Mouse (Mus musculus) erythroblast, embryonic 14.5 days (primary cell): Measurements from ENCODE around the gene Arid3a. TPM values are rescaled to one million over a fixed set of nuclear protein-coding genes. Genes with fewer than 3 reads are reported as not detected.

ENCODE experiments used
- H3K27me3 ChIP-seq: 2 replicates; pipeline ENCODE4 v1.6.1; 2012; ENCODE audit warnings: inconsistent platforms; ENCODE audit not compliant: control insufficient read depth
- H3K36me3 ChIP-seq: 2 replicates; pipeline ENCODE4 v1.6.1; 2012; ENCODE audit warnings: mild to moderate bottlenecking, inconsistent platforms; ENCODE audit not compliant: control insufficient read depth
- H3K4me1 ChIP-seq: 2 replicates; pipeline ENCODE4 v1.6.1; 2012; ENCODE audit warnings: inconsistent platforms; ENCODE audit not compliant: control insufficient read depth
- H3K4me3 ChIP-seq: replicated peaks from 2 replicates; pipeline ENCODE3; 2012; ENCODE audit warnings: moderate library complexity, mild to moderate bottlenecking, inconsistent platforms
- H3K9me3 ChIP-seq: 2 replicates; pipeline ENCODE4 v1.6.1; 2012; ENCODE audit warnings: low read length, inconsistent platforms, mixed read lengths; ENCODE audit not compliant: control insufficient read depth
- GATA1 ChIP-seq: IDR thresholded peaks from 2 replicates; pipeline ENCODE4 v1.6.1; 2012; ENCODE audit warnings: low read length, inconsistent platforms, mixed read lengths
- TAL1 ChIP-seq: IDR thresholded peaks from 3 replicates; pipeline ENCODE4 v1.6.1; 2012; ENCODE audit warnings: low read length, inconsistent platforms, mixed read lengths
- polyA plus RNA-seq: library from polyadenylated mRNA; stranded (reverse); fragments of >175 nt; gene quantifications from 2 replicates; pipeline ENCODE4 v1.2.3, GENCODE M21; 2012

Gene Arid3a
- polyA plus RNA-seq, 1 experiment, result 1.4 TPM

DNA sequence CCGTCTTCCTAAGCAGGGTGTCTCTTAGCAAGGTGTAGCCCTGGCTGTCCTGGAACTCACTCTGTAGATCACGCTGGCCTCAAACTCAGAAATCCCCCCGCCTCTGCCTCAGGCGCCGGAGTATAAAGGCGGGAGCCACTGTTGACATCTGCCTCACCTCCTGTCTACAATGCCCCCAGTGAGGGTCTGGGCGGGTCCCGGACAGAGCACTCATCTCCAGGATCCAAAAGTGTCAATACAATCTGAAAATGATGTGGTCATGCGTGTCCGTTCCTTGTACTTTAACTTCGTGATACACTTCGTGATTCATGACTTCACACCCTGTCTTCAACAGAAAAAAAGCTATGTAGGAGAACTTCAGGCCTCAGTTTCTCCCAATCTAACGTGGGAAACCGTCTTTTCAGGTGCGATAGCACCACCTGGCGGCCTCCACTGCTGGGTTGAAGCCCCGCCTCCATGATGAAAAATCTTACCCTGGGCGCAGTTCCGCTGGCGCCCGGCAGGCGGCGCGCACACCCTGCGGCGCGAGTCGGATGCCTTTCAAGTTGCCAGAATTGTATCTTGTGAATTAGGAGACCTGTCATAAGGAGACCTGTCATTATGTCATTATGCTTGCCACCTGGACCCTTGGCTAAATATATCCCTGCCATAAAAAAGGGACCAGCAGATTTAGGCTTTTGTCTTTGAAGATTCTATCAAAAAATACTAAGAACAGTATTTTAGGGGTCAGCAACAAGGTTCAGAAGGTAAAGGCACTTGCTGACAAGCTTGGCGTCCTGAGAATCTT, 1.7 kb upstream of the Arid3a start:
- H3K27me3 ChIP-seq, result peaks cover 38% of the 10 kb centered on the region
- H3K9me3 ChIP-seq, result peaks cover 15% of the 10 kb centered on the region
- H3K36me3 ChIP-seq, result no peaks in the 10 kb centered on the region; the same call in none of the 2 replicates
- TF ChIP-seq TAL1, result no peak
- TF ChIP-seq GATA1, result no peak
- peaks cover 62% of the 10 kb centered on the region for H3K4me1 ChIP-seq
- H3K4me3 ChIP-seq, result peak overlapping the region; percentile 82

DNA sequence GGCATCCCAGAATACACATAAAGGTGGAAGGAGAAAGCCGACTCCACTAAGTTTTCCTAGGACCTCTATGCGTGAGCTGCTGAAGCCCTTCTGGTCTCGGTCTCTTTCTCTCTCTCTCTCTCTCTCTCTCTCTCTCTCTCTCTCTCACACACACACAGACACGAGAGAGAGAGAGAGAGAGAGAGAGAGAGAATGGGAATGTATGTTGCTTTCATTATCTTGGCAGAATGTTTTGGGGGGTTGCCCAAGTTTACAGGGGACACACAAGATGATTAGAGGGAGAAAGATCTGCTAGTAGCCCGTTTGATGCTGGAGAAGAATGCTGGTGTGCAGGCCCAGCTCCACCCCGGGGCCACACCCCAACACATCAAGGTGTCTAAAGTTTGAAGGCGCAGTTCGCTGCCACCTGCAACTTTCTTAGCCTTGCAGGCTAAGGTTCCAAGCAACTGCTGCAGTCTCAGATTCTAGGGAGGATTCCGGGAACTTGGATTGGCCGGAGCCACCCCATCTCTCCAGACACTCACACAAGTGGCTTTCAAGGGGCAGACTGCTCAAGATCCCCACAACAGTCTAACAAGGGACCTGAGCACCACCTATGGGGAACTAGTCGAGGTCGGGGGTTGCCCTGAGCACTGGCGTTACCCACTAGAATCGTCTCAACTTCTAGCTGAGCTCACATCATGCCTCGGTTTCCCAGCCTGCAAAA, 905 bp upstream of the Arid3a start:
- Histone ChIP-seq H3K36me3 (peaks cover 7% of the 10 kb centered on the region), H3K4me1 (peaks cover 58% of the 10 kb centered on the region), H3K9me3 (peaks cover 8% of the 10 kb centered on the region), H3K4me3 (peak overlapping the region; percentile 82), H3K27me3 (peaks cover 30% of the 10 kb centered on the region)
- TF ChIP-seq GATA1 (no peak), TAL1 (no peak)

DNA sequence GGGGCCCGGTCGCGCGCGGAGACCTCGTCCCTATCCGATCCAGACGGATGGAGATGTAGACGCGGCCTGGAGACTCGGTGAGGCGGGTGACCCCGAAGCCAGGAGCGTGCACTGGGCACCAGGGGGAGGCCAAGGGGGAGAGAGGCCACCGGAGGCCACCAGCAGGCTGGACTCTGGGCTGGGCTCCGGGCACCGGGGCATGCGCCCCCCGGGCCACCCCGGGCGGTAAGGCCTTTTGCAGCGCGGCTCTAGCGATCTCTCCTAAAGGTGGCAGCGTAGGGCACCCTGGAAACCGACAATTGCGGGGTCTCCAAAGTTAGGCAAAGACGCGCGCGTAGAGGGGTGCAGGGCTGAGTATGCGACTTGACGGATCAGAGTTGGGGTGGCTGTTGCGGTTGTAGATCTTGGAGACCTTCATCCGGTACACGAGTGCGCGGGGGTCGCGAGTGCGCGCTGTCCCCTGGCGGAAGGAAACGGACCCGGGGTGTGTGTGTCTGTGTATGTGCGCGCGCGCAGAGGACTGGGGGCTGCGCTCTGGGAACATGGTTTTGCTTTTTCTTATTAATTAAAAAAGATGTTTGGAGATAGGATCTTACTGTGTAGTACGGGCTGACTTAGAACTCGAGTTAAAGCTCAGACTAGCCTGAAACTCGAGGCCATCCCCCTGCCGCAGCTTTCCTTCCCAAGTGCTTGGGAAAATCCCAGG, 634 bp downstream of the Arid3a start:
- Histone ChIP-seq H3K4me3 (peak overlapping the region; percentile 82), H3K9me3 (no peaks in the 10 kb centered on the region), H3K4me1 (peaks cover 53% of the 10 kb centered on the region), H3K36me3 (peaks cover 22% of the 10 kb centered on the region), H3K27me3 (peaks cover 15% of the 10 kb centered on the region)
- TF ChIP-seq GATA1 (no peak), TAL1 (no peak)

DNA sequence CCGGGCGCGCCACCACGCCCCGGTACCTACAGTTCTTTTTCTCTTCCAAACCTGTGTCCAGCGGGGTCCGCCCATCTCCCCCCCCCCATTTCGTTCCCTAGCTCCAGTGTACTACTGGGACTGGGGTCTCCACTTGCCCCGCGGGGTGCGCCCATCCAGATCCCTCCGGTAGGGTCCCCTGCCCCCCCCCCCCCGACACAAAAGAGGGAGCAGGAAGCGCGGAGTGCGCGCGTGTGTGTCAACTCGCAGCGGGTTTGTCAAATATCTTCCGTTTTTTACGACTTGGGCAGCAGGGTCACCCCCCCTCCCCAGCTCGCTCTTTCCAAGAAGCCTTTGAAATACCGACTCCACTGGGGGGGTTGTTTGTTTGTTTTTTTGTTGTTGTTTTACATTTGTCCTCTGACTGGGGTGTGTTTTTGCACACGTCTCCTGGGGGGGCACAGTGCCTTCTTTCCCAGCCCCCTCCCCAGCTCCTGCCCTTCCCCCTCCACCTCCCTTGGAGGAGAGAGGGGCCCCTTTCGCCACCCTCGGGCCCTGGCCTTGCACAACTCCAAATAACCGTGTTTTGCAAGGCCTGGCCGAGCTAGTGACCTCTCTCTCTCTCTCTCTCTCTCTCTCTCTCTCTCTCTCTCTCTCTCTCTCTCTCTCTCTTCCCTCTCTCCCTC, 1.3 kb downstream of the Arid3a start:
- Histone ChIP-seq H3K9me3 (no peaks in the 10 kb centered on the region), H3K36me3 (peaks cover 28% of the 10 kb centered on the region), H3K27me3 (peaks cover 8% of the 10 kb centered on the region), H3K4me3 (peak overlapping the region; percentile 82), H3K4me1 (peaks cover 53% of the 10 kb centered on the region)
- TF ChIP-seq GATA1, result no peak
- no peak for TF ChIP-seq TAL1

DNA sequence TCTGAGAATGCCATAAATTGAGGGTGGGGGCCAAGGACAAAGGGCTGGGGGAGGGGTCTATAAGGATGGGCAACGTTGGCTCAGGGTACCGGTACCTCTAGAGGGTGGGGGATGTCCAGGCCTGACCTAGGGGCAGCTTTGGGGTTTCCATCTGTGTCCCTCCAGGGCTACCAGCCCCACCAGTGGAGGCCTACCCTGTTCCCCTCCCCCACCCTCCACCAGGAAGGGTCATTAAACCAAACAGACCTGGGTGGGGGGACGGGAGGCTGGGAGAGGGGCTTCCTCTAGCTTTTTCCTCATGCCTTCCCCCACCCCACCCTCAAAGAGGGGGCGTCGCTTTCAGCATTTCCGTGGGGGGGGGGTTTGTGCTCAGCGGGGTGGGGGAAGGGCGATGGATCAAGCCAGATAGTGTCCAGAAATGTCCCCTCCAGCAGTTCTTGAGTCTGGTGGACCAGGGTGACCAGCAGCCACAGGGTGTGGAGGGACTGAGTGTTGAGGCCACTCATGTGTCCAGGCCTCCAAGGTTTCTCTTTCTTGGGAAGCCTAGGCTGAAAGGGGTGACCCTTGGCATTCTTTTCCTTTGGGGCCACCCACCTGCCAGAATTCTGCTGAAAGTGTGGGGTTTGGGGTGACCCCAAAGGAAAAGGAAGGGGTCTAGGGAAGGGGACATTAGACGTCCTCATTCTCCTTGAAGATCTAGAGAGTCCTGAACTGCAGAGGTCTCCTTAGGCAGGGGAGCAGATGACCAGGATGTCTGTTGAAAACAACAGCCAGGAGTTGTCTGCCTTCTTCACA, 2.3 kb downstream of the Arid3a start:
- peaks cover 56% of the 10 kb centered on the region for H3K4me1 ChIP-seq
- TF ChIP-seq GATA1, result no peak
- no peak for TF ChIP-seq TAL1
- peak overlapping the region; percentile 39 for H3K4me3 ChIP-seq
- peaks cover 1% of the 10 kb centered on the region; the same call in 1 of the 2 replicates for H3K27me3 ChIP-seq
- H3K9me3 ChIP-seq, result no peaks in the 10 kb centered on the region
- H3K36me3 ChIP-seq, result peaks cover 36% of the 10 kb centered on the region

DNA sequence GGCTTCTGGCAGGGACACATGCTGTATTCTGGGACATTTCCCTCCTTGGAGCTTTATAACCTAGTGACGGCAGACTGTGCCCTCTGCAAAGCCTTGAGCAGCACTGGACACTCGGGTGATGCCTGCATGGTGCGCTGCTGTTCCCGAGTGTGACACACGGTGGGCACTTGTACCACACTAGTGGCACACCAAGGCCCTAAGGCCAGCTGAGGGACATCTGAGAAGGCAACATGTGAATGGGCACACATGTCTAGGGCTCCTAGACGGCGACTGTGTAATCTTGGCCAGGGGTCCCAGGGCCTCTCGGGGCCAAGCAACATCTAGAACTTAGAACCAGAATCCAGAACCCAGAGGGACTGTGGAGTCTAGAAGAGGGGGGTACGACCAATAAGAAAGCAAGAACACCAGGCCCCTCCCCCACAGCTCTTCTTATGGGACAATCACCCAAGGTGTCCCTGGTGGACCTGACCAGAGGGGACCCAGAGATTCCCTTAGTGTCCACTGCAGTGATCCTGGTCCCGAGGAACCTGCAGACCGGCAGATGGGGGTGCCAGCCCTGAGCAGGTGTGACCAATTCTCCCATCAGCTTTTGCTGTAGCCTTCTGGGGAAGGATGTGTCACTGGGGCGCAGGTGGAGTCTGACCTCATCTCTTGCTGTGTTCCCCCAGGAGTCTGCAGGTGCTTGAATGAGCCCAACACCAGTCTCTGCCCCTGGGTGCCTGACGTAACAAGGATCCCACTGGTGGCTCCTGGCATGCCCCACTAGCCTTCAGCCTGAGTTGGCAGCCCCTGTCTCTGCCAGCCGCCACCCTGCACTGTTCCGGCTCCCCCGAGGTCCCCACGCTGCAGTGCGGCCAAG, 3.4 kb downstream of the Arid3a start:
- peak overlapping the region; percentile 30 for H3K4me3 ChIP-seq
- H3K4me1 ChIP-seq, result peaks cover 56% of the 10 kb centered on the region
- H3K36me3 ChIP-seq, result peaks cover 41% of the 10 kb centered on the region
- TF ChIP-seq TAL1 (no peak), GATA1 (no peak)
- no peaks in the 10 kb centered on the region for H3K9me3 ChIP-seq
- H3K27me3 ChIP-seq, result no peaks in the 10 kb centered on the region

DNA sequence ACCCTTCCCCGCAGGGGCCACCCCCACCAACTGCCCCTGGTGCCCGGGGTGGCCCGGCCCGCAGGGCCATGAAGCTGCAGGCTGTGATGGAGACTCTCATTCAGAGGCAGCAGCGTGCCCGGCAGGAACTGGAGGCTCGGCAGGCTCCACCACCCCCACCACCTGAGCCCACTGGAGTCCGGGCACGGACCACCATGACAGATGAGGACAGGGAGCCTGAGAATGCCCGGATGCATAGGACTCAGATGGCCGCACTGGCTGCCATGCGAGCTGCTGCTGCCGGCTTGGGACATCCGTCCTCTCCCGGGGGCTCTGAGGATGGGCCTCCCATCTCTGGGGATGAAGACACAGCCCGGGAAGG, 4.0 kb downstream of the Arid3a start:
- Histone ChIP-seq H3K4me1 (peaks cover 53% of the 10 kb centered on the region), H3K4me3 (no peak overlapping the region), H3K9me3 (no peaks in the 10 kb centered on the region), H3K36me3 (peaks cover 45% of the 10 kb centered on the region), H3K27me3 (no peaks in the 10 kb centered on the region)
- no peak for TF ChIP-seq TAL1
- no peak for TF ChIP-seq GATA1
